Mouse (Mus musculus): Measurements from ENCODE around the gene Psmb8.

Psmb8 gene

DNA sequence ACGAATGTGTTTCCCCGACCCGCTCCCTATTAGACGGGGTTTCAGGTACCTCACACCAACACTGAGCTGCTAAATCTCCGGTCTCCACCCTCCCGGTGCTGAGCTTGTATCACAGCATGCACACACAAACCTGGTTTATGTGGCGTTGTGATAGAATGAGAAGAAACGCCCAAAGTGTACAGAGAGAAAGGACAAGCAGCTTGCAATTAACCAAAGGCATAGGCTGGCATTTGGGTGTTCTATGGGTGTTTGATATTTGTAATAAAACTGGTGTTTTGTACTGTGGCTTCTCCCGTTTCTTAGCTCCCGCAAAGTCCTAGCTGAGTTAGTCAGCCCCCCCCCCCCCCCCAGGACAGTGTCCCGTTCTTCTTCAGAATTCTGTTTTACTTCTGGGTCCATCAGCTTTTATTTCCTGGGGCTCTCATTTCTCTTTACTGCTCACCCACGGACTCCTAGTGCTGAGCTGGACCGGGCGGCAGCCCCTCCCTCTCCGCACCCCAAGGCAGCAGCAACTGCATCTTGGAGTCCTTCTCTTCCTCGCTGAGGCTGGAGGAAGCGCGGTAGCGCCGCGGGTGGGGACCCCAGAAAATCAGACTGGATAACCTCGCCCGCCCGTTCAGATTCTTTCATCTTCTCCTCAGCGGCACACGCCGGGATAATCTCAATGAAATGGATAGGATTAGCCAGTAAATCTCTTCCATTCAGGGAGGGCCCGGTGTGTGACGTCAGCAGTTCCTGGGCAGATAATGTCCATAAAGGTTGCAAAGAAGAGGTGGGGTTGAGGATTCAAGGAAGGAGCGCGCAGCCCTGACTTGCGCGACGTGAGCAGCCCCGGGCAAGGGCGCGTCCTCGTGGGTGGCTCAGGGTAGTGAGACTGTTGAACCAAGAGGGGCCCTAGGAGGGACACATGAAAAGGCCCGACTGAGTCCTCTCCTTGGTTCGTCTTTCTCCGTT lies at the start of gene Psmb8:
Gene Psmb8, plus strand, starts transcription at position 781 of the 954 bp plus-strand sequence.
- peak; percentile 93 to 95 for DNase-seq (ENCODE audit: low spot score in 2 of 2)

DNA sequence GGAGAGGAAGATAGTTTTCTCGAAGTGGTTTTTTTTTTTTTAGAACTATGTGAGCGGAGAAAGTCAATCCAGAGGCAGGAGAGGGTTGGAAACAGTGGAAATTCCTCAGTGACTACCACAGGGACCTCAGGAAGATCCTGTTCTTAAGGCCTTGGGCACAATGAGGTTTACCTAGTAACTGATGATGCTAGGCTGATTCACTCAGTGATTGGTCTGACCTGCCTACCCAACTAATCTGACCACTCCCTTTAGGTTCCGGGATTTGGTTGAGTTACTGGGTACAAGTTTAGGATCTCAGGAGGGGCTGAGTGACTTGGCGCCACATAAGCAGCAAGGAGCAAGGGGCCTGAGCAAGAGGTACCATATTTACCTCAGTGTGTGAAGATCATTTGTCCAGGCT lies 44.6 kb upstream of the Psmb8 start, which contains the start of gene H2-DMb1:
Gene H2-DMb1, plus strand, starts transcription at position 150 of the 400 bp plus-strand sequence.
- DNase-seq (ENCODE audit: low spot score in 2 of 2) = peak; percentile 43 to 45

DNA sequence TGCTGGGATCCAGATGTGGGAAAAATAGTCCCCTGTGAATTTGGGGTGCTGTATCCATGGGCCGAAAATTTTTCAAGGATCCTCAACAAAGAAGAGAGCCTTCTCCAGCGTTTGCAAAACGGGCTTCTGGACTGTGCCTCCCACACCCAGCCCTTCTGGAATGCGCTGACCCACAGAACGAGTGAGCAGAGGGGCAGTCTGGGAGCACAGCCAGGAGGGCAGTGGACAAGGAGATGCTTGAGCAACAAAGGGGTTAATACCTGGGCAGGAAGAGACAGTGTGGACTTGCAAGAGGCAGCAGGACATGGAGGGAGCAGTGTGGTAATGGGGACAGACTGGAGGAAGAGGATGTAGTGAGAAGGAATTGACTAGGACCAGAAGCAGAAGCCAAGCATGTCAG lies 42.0 kb upstream of the Psmb8 start:
- no peak for DNase-seq (ENCODE audit: low spot score in 2 of 2)

DNA sequence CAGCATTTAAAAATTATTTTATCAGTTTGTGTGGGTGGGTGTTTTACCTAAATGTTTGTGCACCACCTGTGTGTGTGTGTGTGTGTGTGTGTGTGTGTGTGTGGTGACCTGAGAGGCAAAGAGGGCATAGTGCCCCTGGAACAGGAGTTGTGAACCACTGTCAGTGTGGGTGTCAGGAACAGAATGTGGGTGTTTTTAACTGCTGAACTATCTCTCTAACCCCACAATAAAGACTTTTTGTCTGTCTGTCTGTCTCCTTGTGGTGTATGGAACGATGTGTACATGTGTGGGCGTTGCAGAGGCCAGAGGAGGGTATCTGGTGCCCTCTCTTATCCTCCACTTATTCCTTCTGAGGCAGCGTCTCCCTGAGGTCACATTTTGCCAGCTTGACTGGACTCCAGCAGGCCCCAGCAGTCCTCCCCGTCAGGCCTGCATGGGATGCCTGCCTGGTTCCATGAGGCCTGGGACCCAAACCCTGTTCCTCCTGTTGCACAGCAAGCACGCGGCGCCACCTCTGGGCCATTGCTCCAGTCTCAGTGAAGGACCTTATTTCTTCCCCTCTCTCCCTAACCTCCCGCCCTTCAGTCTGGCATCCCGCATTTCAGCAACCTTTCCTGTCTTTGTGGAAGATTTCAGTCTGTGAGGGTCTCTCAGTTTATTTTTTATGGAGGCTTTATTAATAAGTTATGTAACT lies 33.2 kb upstream of the Psmb8 start:
- DNase-seq (ENCODE audit: low spot score in 2 of 2) = peak in 1 of 2 experiments; percentile 12

DNA sequence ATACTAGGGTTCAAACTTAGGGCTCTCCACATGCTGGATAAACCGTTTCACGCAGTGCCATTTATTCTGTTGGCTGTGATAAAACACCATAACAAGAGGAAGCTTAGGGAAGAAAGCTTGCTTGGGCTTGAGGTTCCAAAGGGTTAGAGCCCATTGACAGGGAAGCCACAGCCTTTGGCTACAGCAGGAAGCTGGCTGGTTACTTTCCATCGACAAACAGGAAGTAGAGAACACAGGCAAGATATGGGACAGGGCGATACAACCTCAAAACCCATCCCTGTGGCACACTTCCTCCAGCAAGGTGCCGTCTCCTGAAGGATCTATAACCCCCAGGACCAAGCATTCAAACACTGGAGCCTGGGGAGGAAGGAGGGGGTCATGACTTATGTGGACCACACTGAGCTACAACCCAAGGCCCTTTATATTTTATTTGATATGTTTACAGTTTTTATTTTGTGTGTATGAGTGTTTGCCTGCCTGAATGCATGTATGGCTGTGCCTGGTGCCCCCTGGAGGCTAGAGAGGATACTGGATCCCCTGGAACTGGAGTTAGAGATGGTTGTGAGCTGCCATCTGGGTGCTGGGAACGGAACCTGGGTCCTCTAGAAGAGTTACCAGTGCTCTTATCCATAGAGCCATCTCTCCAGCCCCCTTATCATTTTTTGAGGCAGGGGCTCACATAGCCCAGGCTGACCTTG lies 32.3 kb upstream of the Psmb8 start:
- no peak for DNase-seq (ENCODE audit: low spot score in 2 of 2)

DNA sequence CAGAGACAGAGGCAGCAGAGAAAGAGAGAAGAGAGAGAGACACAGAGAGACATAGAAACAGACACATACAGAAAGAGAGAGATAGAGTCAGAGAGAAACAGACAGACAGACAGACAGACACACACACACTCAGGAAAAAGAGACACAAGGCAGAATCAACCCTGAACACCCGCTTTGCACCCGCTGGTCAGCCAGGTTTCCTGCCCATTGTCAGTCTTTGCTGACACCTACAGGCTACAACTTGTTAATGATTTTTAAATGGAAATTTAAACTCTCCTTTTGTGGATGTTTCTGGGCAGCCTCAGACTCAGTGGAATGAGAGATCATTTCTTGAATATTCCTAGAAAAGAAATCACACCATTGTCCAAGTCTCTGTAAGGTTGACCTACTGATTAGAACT lies 28.2 kb upstream of the Psmb8 start:
- DNase-seq (ENCODE audit: low spot score in 2 of 2) = peak in 1 of 2 experiments; percentile 28

DNA sequence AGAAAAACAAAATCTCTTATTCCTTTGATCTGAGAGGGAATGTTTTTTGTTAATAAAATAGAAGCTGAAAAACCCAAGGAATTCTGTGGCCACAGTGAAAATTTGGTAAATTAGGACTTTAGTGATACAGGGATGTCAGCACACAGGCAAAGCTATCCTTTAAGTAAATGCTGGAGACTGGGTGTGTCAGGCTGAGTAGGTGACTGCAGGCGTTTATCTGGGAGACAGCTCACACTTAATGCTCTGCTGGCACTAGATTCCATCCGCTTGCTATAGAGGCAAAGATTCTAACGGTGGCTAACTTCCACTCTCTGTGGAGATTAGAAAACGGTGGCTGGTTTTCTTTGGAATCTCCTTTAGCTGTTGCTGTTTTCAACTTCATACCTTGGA lies 27.0 kb upstream of the Psmb8 start:
- no peak for DNase-seq (ENCODE audit: low spot score in 2 of 2)

DNA sequence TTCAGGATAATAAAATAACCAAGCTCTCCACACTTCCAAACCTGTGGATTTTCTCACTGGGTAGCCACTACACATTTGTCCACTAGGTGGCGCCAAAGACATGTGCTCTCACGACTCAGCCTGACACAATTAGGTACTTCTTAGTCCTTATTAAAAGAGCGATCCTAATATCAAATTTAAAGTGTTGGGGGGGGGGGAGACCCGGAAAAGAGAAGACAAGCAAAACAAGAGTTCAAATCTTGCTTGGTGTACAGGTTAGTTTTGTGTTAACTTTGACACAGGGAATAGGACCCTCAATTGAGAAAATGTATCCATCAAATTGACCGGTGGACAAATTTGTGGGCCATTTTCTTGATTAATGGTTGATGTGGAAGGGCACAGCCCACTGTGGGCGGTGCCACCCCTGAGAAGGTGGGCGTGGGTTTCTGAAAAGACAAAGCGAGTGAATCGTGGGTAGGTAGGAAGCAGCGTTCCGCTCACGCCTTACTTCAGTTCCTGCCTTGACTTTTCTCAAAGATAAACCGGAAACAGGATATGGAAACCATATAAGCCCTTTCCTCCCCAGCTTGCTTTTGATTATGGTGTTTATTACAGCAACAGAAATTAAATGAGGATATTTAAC lies 26.5 kb upstream of the Psmb8 start:
- peak; percentile 74 to 77 for DNase-seq (ENCODE audit: low spot score in 2 of 2)

DNA sequence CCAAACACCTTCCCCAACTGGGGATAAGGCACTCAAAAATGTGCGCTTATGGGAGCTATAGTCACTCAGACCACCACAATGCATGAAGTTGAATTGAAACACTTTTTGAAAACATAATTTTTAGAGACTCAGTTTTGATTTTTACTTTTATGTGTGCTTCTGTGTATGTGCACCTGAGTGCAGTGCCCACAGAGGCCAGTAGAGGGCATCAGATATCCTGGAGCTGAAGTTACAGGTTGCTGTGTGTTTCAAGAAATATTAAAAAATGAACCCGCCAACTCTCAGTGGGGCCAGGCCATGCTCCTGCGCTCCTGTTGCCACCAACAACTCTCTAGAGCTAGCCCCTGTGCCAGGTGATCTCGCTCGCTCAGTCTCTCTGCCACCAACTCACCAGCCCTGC lies 25.0 kb upstream of the Psmb8 start:
- DNase-seq (ENCODE audit: low spot score in 2 of 2) = no peak

DNA sequence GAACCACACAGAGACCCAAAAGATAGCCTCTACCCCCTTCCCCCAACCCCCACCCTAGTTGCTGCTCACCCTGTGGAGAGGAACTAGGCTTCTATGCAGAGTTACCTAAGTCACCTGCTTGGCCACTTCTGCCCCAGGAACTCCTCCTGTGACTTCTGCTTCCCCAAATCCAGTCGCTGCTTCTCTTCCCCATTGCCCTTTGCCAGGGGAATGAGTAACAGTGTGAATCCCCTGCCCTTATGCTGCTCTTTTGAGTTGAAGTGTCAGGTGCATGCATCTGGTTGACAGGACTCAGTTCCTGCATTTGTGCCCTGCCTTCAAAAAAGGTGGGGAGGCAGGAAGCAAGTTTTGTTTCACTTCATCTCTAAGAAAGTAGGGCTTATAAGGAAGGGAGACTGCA lies 23.4 kb upstream of the Psmb8 start:
- no peak for DNase-seq (ENCODE audit: low spot score in 2 of 2)

DNA sequence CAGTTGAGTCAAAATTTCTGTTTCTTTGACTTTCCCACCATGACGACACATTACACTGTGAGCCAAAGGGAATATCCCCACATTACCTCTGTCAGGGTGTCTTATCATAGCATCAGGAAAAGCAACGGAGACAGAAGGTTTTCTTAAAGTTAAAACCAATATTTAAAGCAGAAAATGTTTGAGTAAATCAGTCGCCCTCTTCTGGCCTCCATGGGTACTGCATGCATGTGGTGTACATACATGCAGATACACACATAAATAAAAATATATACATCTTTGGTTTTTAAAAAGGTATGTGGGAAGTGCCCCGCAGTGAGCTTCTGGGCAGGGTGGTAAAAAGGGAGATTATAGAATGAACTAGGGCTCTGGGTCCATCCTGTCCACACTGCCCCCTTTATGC lies 20.3 kb upstream of the Psmb8 start:
- DNase-seq (ENCODE audit: low spot score in 2 of 2) = no peak

DNA sequence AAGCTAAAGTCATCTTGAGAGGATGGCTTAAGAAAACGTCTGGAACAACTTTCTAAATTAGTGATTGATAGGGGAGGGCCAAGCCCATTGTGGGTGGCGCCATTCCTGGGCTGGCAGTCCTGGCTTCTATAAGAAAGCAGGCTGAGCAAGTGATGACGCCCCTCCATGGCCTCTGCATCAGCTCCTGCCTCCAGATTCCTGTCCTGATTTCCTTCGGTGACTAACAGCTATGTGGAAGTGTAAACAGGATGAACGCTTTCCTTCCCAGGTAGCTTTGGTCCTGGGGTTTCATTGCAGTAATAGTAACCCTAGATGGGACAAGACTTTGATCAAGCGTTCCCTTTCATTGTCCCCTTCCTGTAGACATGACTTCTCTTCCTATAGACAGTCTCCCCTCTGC lies 18.5 kb upstream of the Psmb8 start:
- no peak for DNase-seq (ENCODE audit: low spot score in 2 of 2)

DNA sequence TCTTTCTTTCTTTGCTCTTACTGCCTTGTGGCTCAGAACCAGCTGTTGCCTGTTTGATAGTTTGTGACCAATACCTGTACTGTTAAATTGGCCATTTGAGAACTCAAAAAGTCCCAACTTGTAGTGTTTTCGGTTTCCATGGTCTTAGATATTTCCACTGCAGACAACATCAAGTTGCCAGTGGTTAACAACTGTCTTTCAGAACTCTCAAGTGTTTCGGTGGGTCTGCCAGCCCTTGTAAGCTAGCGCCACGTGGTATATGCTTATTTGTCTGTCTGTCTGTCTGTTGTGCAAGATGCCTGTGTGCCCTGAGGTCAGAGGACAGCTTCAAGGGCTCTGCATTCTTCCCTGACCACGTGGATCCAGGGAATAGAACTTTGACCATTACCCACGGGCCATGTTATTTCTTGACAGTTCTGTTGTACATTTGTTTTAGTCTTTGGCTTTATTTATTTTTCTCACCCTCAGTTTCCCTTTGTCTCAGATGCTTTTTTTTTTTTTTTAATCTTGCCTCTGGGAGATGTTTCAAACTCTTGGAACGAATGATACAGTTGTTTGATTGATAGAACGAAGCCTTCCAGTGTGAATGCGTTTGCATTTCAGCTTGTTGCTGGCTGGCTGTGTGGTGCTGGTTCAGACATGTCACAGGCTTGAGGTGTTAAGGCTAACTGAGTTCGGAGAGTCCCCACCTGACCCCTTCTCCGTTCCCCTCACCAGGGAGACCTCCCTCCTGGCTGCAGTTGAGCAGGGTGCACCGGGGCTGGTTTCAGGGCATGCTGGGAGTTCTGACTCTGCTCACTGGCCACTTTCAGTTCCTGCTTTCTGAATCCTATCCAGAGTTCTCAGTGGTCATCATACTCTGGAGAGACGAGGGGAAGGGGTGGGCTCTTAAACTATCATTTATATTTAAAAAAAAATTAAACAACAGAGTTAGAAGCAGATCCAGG lies 17.3 kb upstream of the Psmb8 start:
- DNase-seq (ENCODE audit: low spot score in 2 of 2) = no peak

DNA sequence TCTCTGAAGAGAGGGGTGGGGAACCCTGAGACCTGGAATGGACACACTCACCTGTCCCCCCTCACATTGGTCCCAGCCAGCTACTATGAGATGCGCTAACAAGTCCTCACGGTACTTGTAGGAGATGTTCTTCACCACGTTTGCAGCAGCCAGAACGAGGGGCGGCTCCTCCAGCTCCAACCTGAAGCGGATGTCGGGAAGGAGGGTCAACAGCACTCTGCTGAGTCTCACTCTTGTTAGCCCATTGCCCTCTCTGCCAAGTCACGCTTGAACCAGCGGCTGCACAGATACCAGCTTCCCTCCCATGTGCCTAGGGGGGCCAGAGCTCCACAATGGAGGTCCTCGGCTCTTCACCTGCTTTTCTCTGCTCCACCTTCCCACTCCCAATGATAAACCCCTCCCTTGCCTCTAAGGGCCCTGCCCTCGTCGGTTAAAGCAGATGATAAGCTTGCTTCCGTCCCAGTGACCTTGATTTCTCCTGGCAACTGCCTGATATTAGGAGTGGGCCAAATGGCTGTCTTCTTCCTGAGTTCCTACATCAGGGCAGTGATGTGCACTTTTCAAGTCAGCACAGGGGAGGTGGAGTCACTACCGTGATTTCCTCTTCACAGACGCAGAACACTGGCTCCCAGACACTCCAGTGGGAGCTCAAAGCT lies 13.8 kb upstream of the Psmb8 start:
- no peak for DNase-seq (ENCODE audit: low spot score in 2 of 2)

DNA sequence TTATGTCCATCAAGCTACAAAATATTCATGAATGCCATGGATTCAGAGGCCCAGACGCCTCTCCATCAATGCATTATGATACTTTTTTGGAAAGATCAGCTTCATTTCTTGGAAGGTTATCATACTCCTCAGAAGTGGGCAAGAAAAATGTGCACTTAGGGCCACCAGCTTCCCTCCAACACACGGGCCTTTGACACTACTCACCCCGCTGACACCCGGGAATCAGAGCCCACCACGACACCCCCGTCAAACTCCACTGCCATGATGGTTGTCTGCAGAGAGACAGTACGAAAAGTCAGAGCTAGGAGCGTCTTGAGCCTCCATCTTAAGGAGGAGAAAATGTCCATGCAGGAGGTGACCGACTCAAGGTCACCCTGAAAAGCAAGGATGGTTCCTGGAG lies 12.0 kb upstream of the Psmb8 start:
- no peak for DNase-seq (ENCODE audit: low spot score in 2 of 2)

DNA sequence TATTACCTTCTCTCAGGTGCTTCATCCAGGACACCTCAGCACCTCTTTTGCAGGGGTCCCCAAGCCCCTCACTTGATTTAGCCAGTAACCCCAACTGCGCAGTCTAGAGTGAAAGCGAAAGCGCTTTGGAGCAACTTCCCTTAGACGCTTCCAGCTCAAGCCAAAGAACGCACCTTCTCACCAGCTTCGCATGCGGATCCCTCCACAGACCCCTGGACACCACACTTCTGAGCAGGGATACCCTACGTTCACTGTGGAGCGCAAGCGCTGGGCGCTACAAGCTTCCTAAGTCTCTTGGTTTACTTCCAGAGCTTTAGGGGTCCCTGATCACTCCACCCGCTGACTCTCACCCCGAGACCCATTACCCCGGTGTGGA lies 10.6 kb upstream of the Psmb8 start:
- no peak for DNase-seq (ENCODE audit: low spot score in 2 of 2)

DNA sequence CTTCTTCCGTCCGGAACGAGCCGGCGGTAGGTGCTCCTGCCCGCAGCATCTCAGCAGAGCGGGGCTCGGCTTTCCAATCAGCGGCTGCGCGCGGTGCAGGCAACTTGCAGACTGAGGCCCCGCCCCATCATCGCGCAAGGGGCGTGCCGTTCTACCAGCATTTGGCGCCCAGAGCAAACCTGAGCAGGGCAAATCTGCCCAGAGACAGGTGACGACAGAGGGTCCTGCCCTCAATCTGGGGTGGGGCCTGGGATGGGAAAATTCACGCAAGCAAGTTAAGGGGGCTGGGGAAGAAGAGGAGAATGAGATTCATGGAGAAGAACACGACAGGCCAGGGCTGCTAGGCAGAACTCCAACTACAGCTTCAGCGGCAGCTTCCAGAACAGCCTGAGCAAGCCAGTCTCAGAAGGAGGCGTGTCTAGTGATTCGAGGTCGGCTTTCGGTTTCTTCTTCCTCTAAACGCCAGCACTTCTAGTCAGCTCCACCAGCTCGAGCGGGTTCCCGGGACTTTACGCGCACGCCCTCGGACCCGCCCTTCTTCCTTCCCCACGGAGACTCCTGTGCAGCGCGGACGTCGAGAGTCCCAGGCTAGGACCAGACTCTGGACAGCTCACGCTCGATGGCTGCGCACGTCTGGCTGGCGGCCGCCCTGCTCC lies 10.1 kb upstream of the Psmb8 start, which contains the start of the genes Tap1 and Psmb9:
Gene Tap1, plus strand, starts transcription at position 293 of the 656 bp plus-strand sequence.
Gene Psmb9, minus strand, starts transcription at position 504 of the 656 bp plus-strand sequence.
- peak; percentile 98 to 99 for DNase-seq (ENCODE audit: low spot score in 2 of 2)

DNA sequence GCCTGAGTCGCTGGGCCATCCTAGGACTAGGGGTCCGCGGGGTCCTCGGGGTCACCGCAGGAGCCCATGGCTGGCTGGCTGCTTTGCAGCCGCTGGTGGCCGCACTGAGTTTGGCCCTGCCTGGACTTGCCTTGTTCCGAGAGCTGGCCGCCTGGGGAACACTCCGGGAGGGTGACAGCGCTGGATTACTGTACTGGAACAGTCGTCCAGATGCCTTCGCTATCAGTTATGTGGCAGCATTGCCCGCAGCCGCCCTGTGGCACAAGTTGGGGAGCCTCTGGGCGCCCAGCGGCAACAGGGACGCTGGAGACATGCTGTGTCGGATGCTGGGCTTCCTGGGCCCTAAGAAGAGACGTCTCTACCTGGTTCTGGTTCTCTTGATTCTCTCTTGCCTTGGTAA lies 9.5 kb upstream of the Psmb8 start:
- peak; percentile 38 to 45 for DNase-seq (ENCODE audit: low spot score in 2 of 2)

DNA sequence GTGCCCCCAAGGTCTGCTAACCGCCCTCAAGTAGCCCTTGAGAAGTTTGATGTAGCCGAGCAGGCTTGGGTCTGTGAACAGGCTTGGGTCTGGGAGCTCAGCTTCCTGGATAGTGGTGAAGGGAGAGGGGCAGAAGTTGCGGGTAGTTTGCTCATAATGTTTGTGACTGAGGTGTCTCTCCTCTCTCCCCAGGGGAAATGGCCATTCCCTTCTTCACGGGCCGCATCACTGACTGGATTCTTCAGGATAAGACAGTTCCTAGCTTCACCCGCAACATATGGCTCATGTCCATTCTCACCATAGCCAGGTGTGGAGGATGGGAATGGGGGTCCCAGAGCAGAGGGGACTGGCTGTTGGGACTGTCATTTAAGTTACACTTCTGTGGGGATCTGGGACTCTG lies 8.5 kb upstream of the Psmb8 start:
- no peak for DNase-seq (ENCODE audit: low spot score in 2 of 2)

All from urinary bladder, postnatal 36 days (tissue).